Mouse (Mus musculus) C3H10T1/2 (cell line): Measurements from ENCODE around the gene Vmn1r168. TPM values are rescaled to one million over a fixed set of nuclear protein-coding genes. Genes with fewer than 3 reads are reported as not detected.

Experiments
- polyA plus RNA-seq, 2 experiments: library from polyadenylated mRNA; unstranded; fragments of >200 nt; fragmentation: generic; extraction: Trizol; gene quantifications; one replicate each; pipeline ENCODE4 v1.2.1; 2012; ENCODE audit warnings: missing spikeins in 2 of 2

The Vmn1r168 gene
- not detected for polyA plus RNA-seq

GRCm38 (mm10) chr7:23539432-23539831 is at the start of gene Vmn1r168:
Gene Vmn1r168, plus strand, starts transcription at chr7:23539732.

DNA sequence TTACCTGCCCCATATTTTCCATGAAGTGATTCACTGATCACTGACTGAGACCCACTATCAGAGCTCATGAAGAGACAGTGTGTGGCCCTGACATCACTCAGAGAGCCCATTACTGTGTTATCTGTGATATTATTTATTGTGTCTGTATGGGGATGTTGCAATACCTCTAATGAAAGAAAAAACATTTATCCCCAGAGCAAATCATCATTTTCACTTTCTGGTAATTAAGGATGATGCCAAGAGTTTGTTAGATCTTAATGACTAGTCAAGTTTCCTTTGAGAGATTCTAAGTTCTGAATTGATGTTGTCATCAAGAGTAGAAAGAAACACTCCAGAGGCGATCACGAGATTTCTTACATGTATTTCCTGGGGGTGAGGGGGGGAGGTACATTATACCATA is 32.4 kb upstream of the Vmn1r168 start, which contains the start of gene Vmn1r167:
TSS of gene Vmn1r167 (minus strand) at position 101 of the 400 bp plus-strand sequence.

DNA sequence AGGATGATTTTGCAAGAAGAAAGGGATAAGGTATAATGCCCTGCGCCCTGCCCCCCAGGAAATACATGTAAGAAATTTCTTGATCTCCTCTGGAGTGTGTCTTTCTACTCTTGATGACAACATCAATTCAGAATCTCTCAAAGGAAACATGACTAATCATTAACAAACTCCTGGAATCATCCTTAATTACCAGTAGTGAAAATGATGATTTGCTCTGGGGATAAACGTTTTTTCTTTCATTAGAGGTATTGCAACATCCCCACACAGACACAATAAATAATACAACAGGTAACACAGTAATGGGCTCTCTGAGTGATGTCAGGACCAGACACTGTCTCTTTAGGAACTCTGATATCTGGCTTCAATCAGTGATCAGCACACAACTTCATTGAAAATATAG is 35.7 kb downstream of the Vmn1r168 start, which contains the start of gene Vmn1r169:
TSS of gene Vmn1r169 (plus strand) at position 301 of the 400 bp plus-strand sequence.

Other genes with a start within 250 kb of the Vmn1r168 start
- gene Nlrp4e, start 238.5 kb upstream of the Vmn1r168 start, polyA plus RNA-seq: under 1 TPM; 0.06 to 0.21 TPM
- not detected for gene Nlrp5, start 153.8 kb upstream of the Vmn1r168 start, polyA plus RNA-seq
- not detected for gene Vmn1r167, start 32.5 kb upstream of the Vmn1r168 start, polyA plus RNA-seq
- gene Vmn1r169, start 35.8 kb downstream of the Vmn1r168 start, polyA plus RNA-seq: not detected
- gene Vmn1r170, start 66.4 kb downstream of the Vmn1r168 start, polyA plus RNA-seq: not detected
- not detected for gene Vmn1r171, start 91.0 kb downstream of the Vmn1r168 start, polyA plus RNA-seq
- gene Vmn1r172, start 118.6 kb downstream of the Vmn1r168 start, polyA plus RNA-seq: not detected
- not detected for gene Vmn1r173, start 161.0 kb downstream of the Vmn1r168 start, polyA plus RNA-seq
- gene Vmn1r174, start 212.5 kb downstream of the Vmn1r168 start, polyA plus RNA-seq: not detected